Mouse (Mus musculus) heart, embryonic 12.5 days (tissue): ENCODE results near the gene Pcnx. TPM values are rescaled to one million over a fixed set of nuclear protein-coding genes. Genes with fewer than 3 reads are reported as not detected.

ENCODE experiments used
- ATAC-seq: fragments of 200-750 bp; cut with Nextera tagmentation; 2 replicates; pipeline ENCODE4 v1.8.0; 2017; ENCODE audit warnings: moderate TSS enrichment, moderate library complexity; ENCODE audit not compliant: insufficient number of reproducible peaks, low FRiP score
- H3K27ac ChIP-seq: fragments of 300-500 bp; sonication (generic); 2 replicates; pipeline ENCODE4 v1.5.1; 2016; ENCODE audit warnings: mild to moderate bottlenecking, moderate library complexity; ENCODE audit not compliant: poor library complexity, severe bottlenecking
- H3K27me3 ChIP-seq: fragments of 300-500 bp; sonication (generic); replicated peaks from 2 replicates; pipeline ENCODE4 v1.6.1; 2016; ENCODE audit warnings: mild to moderate bottlenecking, moderate library complexity
- H3K36me3 ChIP-seq: fragments of 300-500 bp; sonication (generic); 2 replicates; pipeline ENCODE4 v1.6.1; 2016; ENCODE audit warnings: mild to moderate bottlenecking, moderate library complexity
- H3K4me1 ChIP-seq: fragments of 300-500 bp; sonication (generic); replicated peaks from 2 replicates; pipeline ENCODE4 v1.6.1; 2016; ENCODE audit warnings: mild to moderate bottlenecking
- H3K4me2 ChIP-seq: fragments of 300-500 bp; sonication (generic); 2 replicates; pipeline ENCODE4 v1.6.1; 2016; ENCODE audit warnings: mild to moderate bottlenecking, moderate library complexity
- H3K4me3 ChIP-seq: fragments of 300-500 bp; sonication (generic); 2 replicates; pipeline ENCODE4 v1.5.1; 2016; ENCODE audit warnings: mild to moderate bottlenecking
- H3K9ac ChIP-seq: fragments of 300-500 bp; sonication (generic); 2 replicates; pipeline ENCODE4 v1.6.1; 2016; ENCODE audit warnings: mild to moderate bottlenecking, moderate library complexity
- H3K9me3 ChIP-seq: fragments of 300-500 bp; sonication (generic); replicated peaks from 2 replicates; pipeline ENCODE4 v1.6.1; 2016; ENCODE audit warnings: mild to moderate bottlenecking, moderate library complexity
- WGBS: fragments of 180-500 bp; shearing (Covaris S2); methylation state at CpG from one replicate; pipeline ENCODE4 v1.1.7; 2016; 5-methylcytosine and 5-hydroxymethylcytosine counted together
- polyA plus RNA-seq: library from polyadenylated mRNA; unstranded; fragments of >200 nt; fragmentation: Nextera tagmentation; extraction: Ambion mirVana; gene quantifications from 2 replicates; pipeline ENCODE4 v1.2.1, GENCODE M21; 2016

Gene Pcnx
- polyA plus RNA-seq, 1 experiment from 2014 or later = 17.8 TPM

DNA sequence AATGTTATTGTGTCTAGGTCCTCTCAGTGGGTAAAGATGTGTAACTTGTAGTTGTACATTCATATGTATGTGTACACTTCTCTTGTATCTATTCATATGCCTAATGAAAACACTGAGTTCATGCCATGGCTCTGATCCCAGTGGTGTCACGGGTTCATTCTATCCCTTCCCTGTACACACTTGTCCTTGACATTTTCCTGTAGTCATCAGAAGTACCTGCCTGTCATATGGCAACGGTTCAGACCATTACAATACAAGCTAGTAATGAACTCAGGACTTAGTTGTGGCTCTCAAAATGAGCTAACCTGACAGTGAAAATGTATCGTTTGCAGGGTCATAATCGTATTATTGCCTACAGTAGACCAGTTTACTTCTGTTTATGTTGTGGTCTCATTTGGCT, 98.5 kb downstream of the Pcnx start:
- H3K36me3 ChIP-seq = peaks cover 42% of the 10 kb centered on the region

DNA sequence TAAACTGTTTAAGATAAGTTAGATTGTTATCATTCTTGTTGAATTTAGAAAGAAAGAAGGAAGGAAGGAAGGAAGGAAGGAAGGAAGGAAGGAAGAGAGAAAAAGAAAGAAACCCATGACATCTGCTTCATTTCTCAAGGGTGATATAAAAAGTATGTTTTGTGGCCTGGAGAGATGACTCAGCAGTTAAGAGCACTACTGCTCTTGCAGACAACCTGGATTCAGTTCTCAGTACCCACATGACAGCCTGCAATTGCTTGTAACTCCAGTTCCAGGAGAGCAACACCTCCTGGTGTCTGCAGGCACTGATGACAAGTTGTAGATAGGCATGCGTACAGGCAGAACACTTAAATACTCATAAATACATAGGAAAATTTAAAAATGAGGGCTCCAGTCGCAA, 105.6 kb downstream of the Pcnx start:
- no peak overlapping the region for H3K4me3 ChIP-seq
- no peaks in the 10 kb centered on the region for H3K9me3 ChIP-seq
- 62% methylated on average over 2 of the region's 2 CpGs for WGBS
- no peak overlapping the region for H3K9ac ChIP-seq
- no peaks in the 10 kb centered on the region for H3K27me3 ChIP-seq
- peaks cover 65% of the 10 kb centered on the region for H3K36me3 ChIP-seq
- no peak for ATAC-seq
- peaks cover 28% of the 10 kb centered on the region for H3K4me1 ChIP-seq
- H3K4me2 ChIP-seq = no peak overlapping the region
- no peak overlapping the region for H3K27ac ChIP-seq

More for the DNA sequence above, 98.5 kb downstream of the Pcnx start:
- 84% methylated on average over 4 of the region's 4 CpGs for WGBS
- peaks cover 15% of the 10 kb centered on the region for H3K4me1 ChIP-seq
- H3K27ac ChIP-seq = no peak overlapping the region
- no peaks in the 10 kb centered on the region for H3K9me3 ChIP-seq
- no peak for ATAC-seq
- no peak overlapping the region for H3K9ac ChIP-seq
- H3K4me3 ChIP-seq = no peak overlapping the region
- no peak overlapping the region for H3K4me2 ChIP-seq
- H3K27me3 ChIP-seq = no peaks in the 10 kb centered on the region

DNA sequence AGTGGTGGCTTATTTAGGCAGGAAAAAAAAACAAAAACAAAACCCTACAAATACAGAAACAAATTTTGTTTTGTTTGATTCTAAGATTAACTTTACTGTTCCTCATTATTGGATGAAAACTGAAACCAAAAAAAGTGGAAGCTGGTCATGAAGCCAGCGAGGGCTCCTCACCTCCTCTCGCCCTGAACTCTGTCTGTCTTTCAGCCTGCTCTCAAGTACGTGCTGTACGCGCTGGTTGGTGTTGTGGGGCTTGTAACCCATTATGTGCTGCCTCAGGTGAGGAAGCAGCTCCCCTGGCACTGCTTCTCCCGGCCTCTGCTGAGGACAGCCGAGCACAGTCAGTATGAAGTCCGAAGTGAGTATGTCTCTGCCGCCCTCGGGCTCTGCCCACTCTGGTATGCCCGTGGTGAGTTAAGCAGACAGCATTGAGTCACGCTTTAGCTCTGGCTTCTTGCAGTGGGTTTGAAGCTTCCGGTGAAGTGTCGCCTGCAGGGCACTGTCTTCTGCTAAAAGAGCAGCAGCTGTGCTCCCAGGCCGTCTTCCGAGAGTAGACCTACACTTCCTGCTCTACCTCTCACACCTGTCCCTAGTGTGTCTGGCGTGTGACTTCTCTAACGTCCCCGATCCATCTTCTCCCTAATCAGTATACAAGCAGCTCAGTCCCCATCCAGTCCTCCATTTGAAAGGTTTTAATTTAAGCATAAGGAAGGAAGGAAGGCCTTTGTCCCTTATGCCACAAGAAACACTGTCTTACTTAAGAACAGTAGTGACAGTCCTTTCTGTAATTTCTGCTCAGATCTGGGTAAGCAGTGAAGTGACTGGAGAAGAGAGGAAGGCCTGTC, 111.4 kb downstream of the Pcnx start:
- WGBS = 84% methylated on average over 19 of the region's 19 CpGs
- Histone ChIP-seq H3K27ac (no peak overlapping the region), H3K36me3 (peaks cover 79% of the 10 kb centered on the region)

DNA sequence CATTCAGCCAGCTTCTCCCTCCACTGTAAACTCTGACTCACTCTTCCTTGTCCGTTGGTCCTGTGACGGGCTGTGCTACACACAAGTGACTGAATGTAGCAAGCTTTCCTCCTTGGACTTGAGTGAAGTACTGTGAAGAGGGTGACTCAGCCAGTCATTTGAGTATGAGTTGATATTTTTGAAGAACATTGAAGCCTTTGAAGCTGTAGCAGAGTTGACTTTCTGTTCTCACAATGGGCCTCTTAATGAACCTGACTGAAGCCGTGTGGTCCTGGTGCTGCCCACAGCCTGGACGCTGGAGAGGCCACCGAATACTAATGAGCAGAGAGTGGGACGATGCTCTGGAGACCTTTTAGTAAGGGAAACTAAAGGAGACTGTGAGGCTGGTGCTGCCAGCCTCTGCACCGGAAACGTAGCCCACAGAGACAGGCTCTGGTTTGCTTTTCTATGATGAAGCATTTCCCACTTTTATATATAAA, 112.1 kb downstream of the Pcnx start:
- Histone ChIP-seq H3K36me3 (peaks cover 80% of the 10 kb centered on the region), H3K9ac (no peak overlapping the region), H3K4me1 (peaks cover 25% of the 10 kb centered on the region), H3K4me3 (no peak overlapping the region), H3K27ac (no peak overlapping the region), H3K4me2 (no peak overlapping the region), H3K9me3 (no peaks in the 10 kb centered on the region), H3K27me3 (no peaks in the 10 kb centered on the region)
- no peak for ATAC-seq
- WGBS = 78% methylated on average over 8 of the region's 8 CpGs

More for the DNA sequence above, 111.4 kb downstream of the Pcnx start:
- ATAC-seq = no peak
- no peaks in the 10 kb centered on the region for H3K9me3 ChIP-seq
- H3K4me1 ChIP-seq = peaks cover 25% of the 10 kb centered on the region
- no peak overlapping the region for H3K9ac ChIP-seq
- H3K4me3 ChIP-seq = no peak overlapping the region
- no peak overlapping the region for H3K4me2 ChIP-seq
- H3K27me3 ChIP-seq = no peaks in the 10 kb centered on the region

DNA sequence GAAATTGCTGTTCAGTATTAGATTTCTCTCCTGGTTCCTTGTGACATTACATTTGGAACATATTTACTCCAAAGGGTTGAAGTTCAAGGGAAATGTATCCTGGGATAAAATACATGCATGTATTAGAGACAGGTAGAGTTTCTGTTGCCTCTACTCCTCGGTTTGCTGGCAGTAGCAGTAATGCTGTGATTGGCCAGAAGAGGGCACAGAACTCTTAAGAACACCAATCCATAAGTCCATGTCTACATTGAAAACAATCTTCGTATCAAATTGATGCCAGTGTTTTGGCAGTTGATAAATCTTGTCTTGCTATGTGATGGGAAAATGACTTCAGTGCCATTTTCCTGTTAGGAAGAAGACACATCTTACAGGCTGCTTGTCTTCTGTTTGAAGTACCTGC, 115.0 kb downstream of the Pcnx start:
- Histone ChIP-seq H3K4me3 (no peak overlapping the region), H3K27me3 (no peaks in the 10 kb centered on the region), H3K9ac (no peak overlapping the region), H3K4me1 (peaks cover 7% of the 10 kb centered on the region), H3K27ac (no peak overlapping the region), H3K9me3 (no peaks in the 10 kb centered on the region), H3K4me2 (no peak overlapping the region), H3K36me3 (peaks cover 79% of the 10 kb centered on the region)
- 61% methylated on average over 2 of the region's 2 CpGs for WGBS
- no peak for ATAC-seq

DNA sequence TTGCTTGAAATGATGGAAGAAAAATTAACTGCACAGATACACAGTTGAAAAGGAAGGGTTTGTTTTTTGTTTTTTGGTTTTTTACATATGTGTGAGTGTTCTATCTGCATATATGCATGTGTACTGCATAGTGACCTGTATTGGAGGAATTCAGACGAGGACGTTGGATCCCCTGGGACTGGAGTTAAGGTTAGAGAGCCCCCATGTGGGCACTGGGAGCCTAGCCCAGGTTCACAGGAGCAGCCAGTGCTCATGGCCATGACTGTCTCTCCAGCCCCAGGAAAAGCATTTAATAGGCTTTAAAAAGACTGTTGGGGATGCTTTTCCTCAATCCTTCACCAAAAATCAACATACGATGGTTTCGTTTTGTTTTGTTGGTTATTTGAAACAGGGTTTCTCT, 117.5 kb downstream of the Pcnx start:
- Histone ChIP-seq H3K9me3 (no peaks in the 10 kb centered on the region), H3K4me2 (no peak overlapping the region), H3K27me3 (no peaks in the 10 kb centered on the region), H3K9ac (no peak overlapping the region), H3K4me1 (no peaks in the 10 kb centered on the region), H3K27ac (no peak overlapping the region), H3K36me3 (peaks cover 85% of the 10 kb centered on the region), H3K4me3 (no peak overlapping the region)
- ATAC-seq = no peak
- 65% methylated on average over 4 of the region's 4 CpGs for WGBS

DNA sequence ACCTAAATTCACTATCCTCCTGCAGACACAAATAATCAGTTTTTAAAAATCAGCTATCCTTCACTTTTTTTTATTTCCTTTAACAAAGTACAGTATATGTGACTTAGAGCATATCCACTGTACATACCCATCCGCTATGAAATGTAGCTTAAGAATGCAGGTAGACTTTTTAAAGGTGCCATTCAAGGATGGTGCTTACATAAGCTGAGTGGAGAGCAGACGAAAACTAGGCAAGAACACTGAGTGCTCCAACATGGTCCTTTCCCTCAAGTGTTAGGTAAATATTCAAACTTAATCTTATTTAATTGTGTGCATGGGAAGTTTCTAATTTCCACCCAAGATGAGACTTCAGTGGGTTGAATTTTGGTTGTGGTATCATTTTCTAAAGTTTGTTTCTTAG, 119.5 kb downstream of the Pcnx start:
- H3K4me2 ChIP-seq = no peak overlapping the region
- H3K9ac ChIP-seq = no peak overlapping the region
- WGBS = 86% methylated on average over 2 of the region's 2 CpGs
- peaks cover 86% of the 10 kb centered on the region for H3K36me3 ChIP-seq
- ATAC-seq = no peak
- H3K9me3 ChIP-seq = no peaks in the 10 kb centered on the region
- no peak overlapping the region for H3K27ac ChIP-seq
- no peaks in the 10 kb centered on the region for H3K27me3 ChIP-seq
- H3K4me1 ChIP-seq = no peaks in the 10 kb centered on the region
- no peak overlapping the region for H3K4me3 ChIP-seq

DNA sequence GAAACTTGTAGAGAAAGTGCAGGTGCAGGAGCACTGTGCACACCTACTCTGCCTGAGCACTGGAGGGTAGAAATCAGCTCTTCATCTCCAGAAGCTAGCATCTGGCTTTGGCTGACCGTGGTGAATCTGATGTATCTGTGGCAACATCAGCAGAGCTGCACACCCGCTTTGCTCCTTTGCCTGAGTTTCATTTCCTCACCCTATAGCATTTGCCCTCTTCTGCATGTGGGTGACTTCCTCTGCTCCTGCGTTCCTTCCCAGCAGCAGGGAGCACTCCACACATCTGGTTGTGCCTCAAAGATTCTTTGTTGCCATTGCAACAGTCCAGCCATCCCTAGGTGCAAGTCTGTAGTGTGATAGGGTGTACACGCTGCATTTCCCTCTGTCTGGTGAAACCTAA, 132.3 kb downstream of the Pcnx start:
- no peak overlapping the region for H3K4me2 ChIP-seq
- WGBS = 89% methylated on average over 4 of the region's 4 CpGs
- H3K9me3 ChIP-seq = no peaks in the 10 kb centered on the region
- no peaks in the 10 kb centered on the region for H3K27me3 ChIP-seq
- H3K9ac ChIP-seq = no peak overlapping the region
- H3K27ac ChIP-seq = no peak overlapping the region
- no peak overlapping the region for H3K4me3 ChIP-seq
- H3K36me3 ChIP-seq = peaks cover 88% of the 10 kb centered on the region
- H3K4me1 ChIP-seq = 0 out of 2 replicates have a peak, but pooled peaks cover 4% of the 10 kb centered on the region
- ATAC-seq = no peak

DNA sequence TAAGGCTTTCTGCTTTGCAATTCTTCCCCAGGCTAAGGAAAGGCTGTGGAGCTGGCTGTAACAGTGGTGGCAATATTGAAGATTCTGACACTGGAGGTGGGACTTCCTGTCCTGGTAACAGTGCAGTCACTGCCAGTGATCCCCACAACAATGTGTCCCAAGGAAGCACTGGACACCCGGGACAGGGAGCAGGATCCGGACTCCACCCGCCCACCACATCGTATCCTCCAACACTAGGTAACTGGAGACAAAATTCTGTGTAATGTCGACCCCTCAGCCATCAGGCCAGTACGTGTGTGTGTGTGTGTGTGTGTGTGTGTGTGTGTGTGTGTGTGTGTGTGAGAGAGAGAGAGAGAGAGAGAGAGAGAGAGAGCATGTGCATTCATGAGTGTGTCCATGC, 133.2 kb downstream of the Pcnx start:
- 0 out of 2 replicates have a peak, but pooled peaks cover 4% of the 10 kb centered on the region for H3K4me1 ChIP-seq
- no peak overlapping the region for H3K4me2 ChIP-seq
- no peak for ATAC-seq
- peaks cover 85% of the 10 kb centered on the region for H3K36me3 ChIP-seq
- WGBS = 90% methylated on average over 6 of the region's 6 CpGs
- no peaks in the 10 kb centered on the region for H3K27me3 ChIP-seq
- H3K27ac ChIP-seq = no peak overlapping the region
- no peak overlapping the region for H3K4me3 ChIP-seq
- no peaks in the 10 kb centered on the region for H3K9me3 ChIP-seq
- no peak overlapping the region for H3K9ac ChIP-seq

DNA sequence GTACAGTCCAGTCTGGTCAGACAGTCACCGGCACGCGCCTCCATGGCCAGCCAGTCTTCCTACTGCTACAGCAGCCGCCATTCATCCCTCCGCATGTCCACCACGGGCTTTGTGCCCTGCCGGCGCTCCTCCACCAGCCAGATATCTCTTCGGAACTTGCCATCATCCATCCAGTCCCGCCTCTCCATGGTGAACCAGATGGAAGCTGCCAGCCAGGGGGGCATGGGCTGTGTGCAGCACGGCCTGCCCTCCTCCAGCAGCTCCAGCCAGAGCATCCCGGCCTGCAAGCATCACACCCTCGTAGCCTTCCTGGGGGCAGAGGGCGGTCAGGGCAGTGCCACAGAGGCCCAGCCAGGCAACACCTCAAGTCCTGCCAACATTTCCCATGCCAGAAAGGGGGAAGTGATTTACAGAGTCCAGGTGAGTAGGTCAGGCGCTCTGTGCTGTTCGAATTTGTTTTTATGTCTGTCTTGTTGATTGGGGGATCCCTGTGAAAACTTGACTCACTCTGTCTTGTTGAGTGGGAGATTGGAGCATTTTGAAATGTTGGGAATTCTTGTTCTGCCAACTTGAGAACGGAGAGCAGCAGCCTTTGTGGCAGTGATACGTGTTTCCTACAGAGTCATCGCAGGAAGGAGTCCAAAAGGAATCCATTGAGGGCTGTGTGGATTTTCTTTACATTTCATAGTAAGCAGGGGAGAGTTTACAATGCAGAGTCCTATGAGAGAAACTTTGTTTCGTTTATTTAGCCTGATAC, 135.3 kb downstream of the Pcnx start:
- ATAC-seq = 0 out of 2 replicates have a peak, but pooled peaks have one; percentile 9
- no peak overlapping the region for H3K4me2 ChIP-seq
- WGBS = 79% methylated on average over 20 of the region's 20 CpGs

DNA sequence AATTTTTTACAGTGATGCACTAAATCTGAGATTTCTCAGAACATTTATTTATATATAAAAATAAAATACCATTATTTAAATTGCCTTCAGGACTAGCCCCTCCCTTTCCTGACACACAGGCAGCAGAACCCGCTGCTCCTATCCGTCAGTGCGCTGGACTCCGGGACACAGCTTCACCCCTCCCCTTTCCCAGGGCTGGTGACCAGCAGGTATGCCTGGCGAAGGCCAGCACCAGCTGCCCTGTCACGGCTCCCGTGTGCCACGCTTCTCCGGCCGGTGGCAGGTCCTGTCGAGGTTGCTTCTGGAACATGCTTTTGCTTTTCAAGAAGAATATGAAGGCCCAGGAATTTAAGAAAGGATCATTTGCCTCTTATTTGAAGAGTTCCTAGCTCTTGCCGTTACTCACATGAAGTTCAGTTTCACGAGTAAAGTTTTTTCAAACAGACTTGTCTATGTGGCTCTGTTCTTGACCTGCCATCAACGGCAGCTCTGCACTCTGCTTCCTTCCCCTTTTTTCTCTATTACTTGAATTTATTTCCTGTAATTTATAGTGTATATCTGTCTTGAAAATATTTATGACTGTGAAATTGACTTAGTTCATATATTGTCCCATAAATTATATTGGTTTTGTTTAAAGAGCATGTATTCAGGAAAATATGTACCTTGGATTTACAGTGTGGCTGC, 137.0 kb downstream of the Pcnx start:
- H3K4me3 ChIP-seq = no peak overlapping the region
- H3K9ac ChIP-seq = no peak overlapping the region
- no peak overlapping the region for H3K27ac ChIP-seq
- H3K4me2 ChIP-seq = no peak overlapping the region
- H3K36me3 ChIP-seq = peaks cover 50% of the 10 kb centered on the region
- no peaks in the 10 kb centered on the region for H3K27me3 ChIP-seq
- 88% methylated on average over 14 of the region's 14 CpGs for WGBS
- H3K4me1 ChIP-seq = 0 out of 2 replicates have a peak, but pooled peaks cover 4% of the 10 kb centered on the region
- H3K9me3 ChIP-seq = no peaks in the 10 kb centered on the region
- no peak for ATAC-seq

More for the DNA sequence above, 135.3 kb downstream of the Pcnx start:
- Histone ChIP-seq H3K9ac (no peak overlapping the region), H3K36me3 (peaks cover 65% of the 10 kb centered on the region), H3K27ac (peak overlapping the region; percentile 6; the same call in 1 of the 2 replicates), H3K4me3 (no peak overlapping the region), H3K9me3 (no peaks in the 10 kb centered on the region), H3K4me1 (0 out of 2 replicates have a peak, but pooled peaks cover 4% of the 10 kb centered on the region), H3K27me3 (no peaks in the 10 kb centered on the region)
